Mouse (Mus musculus): ENCODE measurements around the gene Ppp1r12b.

Ppp1r12b gene

GRCm38 (mm10) chr1:134940863-134941262 lies 14.9 kb downstream of the Ppp1r12b start:
- no peak for DNase-seq (ENCODE audit: low spot score in 2 of 2)

GRCm38 (mm10) chr1:134938233-134938632 lies 17.5 kb downstream of the Ppp1r12b start:
- no peak for DNase-seq (ENCODE audit: low spot score in 2 of 2)

- no peak for DNase-seq (ENCODE audit: low spot score in 2 of 2)
Observed at GRCm38 (mm10) chr1:134936335-134936734, 19.4 kb downstream of the Ppp1r12b start.

GRCm38 (mm10) chr1:134932431-134932830 lies 23.3 kb downstream of the Ppp1r12b start:
- DNase-seq (ENCODE audit: low spot score in 2 of 2) = no peak

GRCm38 (mm10) chr1:134919010-134919409 lies 36.7 kb downstream of the Ppp1r12b start:
- DNase-seq (ENCODE audit: low spot score in 2 of 2) = no peak

- DNase-seq (ENCODE audit: low spot score in 2 of 2) = no peak
Observed at GRCm38 (mm10) chr1:134915421-134915820, 40.3 kb downstream of the Ppp1r12b start.

- DNase-seq (ENCODE audit: low spot score in 2 of 2) = no peak
Observed at GRCm38 (mm10) chr1:134913535-134913934, 42.2 kb downstream of the Ppp1r12b start.

GRCm38 (mm10) chr1:134911892-134912291 lies 43.9 kb downstream of the Ppp1r12b start:
- DNase-seq (ENCODE audit: low spot score in 2 of 2) = peak; percentile 15 to 16

GRCm38 (mm10) chr1:134910037-134910436 lies 45.7 kb downstream of the Ppp1r12b start:
- DNase-seq (ENCODE audit: low spot score in 2 of 2) = no peak

- DNase-seq (ENCODE audit: low spot score in 2 of 2) = no peak
Observed at GRCm38 (mm10) chr1:134909442-134909841, 46.3 kb downstream of the Ppp1r12b start.

- no peak for DNase-seq (ENCODE audit: low spot score in 2 of 2)
Observed at GRCm38 (mm10) chr1:134902051-134902619, 53.6 kb downstream of the Ppp1r12b start.

GRCm38 (mm10) chr1:134896008-134896407 lies 59.7 kb downstream of the Ppp1r12b start:
- no peak for DNase-seq (ENCODE audit: low spot score in 2 of 2)

- DNase-seq (ENCODE audit: low spot score in 2 of 2) = no peak
Observed at GRCm38 (mm10) chr1:134894803-134895202, 60.9 kb downstream of the Ppp1r12b start.

- no peak for DNase-seq (ENCODE audit: low spot score in 2 of 2)
Observed at GRCm38 (mm10) chr1:134891916-134892315, 63.8 kb downstream of the Ppp1r12b start.

- no peak for DNase-seq (ENCODE audit: low spot score in 2 of 2)
Observed at GRCm38 (mm10) chr1:134889629-134890028, 66.1 kb downstream of the Ppp1r12b start.

GRCm38 (mm10) chr1:134875800-134876199 lies 79.9 kb downstream of the Ppp1r12b start:
- DNase-seq (ENCODE audit: low spot score in 2 of 2) = no peak

GRCm38 (mm10) chr1:134872678-134873077 lies 83.1 kb downstream of the Ppp1r12b start:
- peak; percentile 76 to 77 for DNase-seq (ENCODE audit: low spot score in 2 of 2)

- no peak for DNase-seq (ENCODE audit: low spot score in 2 of 2)
Observed at GRCm38 (mm10) chr1:134866426-134866825, 89.3 kb downstream of the Ppp1r12b start.

- DNase-seq (ENCODE audit: low spot score in 2 of 2) = no peak
Observed at GRCm38 (mm10) chr1:134865552-134865951, 90.2 kb downstream of the Ppp1r12b start.

GRCm38 (mm10) chr1:134860538-134860937 lies 95.2 kb downstream of the Ppp1r12b start:
- no peak for DNase-seq (ENCODE audit: low spot score in 2 of 2)

GRCm38 (mm10) chr1:134858344-134859053 lies 97.2 kb downstream of the Ppp1r12b start:
- DNase-seq (ENCODE audit: low spot score in 2 of 2) = no peak

- peak; percentile 64 to 71 for DNase-seq (ENCODE audit: low spot score in 2 of 2)
Observed at GRCm38 (mm10) chr1:134854325-134854982, 101.3 kb downstream of the Ppp1r12b start.

GRCm38 (mm10) chr1:134852797-134853196 lies 102.9 kb downstream of the Ppp1r12b start:
- DNase-seq (ENCODE audit: low spot score in 2 of 2) = no peak

Measured in spleen, postnatal 36 days (tissue).